Mouse (Mus musculus) B cell, adult 2 months (primary cell): ENCODE results near the gene Fxn.
A peak's percentile ranks its signal among the peaks of the same experiment; 100 is the strongest.
"Not testable (repeated sequence)": the region's sequence is repeated elsewhere in the genome, so short reads cannot be mapped to it uniquely, and the experiment has no call there.

Experiments used
- DNase-seq, 2 experiments: peaks; one replicate each; pipeline ENCODE4 v3.0.0; 2022

The Fxn gene

DNA sequence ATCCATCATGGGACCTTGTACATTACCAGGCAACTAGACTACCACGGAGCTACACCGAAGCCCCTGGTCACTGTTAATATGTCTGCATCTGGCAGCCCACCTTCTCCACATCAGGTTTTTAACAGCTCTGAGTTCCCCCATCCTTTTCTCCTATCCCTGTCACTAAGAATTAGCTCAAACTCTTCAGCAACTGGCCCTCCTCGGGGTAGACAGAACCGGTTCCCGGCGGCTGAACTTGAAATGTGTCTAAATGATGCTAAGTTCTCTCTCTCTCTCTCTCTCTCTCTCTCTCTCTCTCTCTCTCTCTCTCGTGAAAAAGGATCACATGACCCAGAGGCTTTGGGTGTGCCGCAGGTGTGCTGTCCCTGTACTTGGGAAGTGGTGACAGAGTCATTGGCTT is 39.1 kb downstream of the Fxn start:
- no peak for DNase-seq

DNA sequence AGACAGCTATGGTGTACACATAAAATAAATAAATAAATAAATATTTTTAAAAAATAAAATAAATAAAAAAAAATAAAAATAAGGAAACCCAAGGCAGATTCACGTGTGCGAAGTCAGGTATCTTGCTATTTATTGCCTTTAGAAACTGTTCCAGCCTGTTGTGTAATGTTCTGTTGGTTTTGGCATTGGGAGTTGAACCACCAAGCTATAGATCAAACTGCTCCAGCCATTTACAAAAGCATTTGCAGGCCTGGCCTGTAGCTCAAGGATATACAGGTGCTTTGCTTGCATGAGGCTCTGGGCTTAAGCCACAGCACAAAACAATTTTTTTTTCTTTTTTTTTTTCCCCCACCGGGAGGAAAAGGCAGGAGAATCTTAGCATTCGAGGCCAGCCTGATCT is 42.4 kb downstream of the Fxn start:
- no peak for DNase-seq

DNA sequence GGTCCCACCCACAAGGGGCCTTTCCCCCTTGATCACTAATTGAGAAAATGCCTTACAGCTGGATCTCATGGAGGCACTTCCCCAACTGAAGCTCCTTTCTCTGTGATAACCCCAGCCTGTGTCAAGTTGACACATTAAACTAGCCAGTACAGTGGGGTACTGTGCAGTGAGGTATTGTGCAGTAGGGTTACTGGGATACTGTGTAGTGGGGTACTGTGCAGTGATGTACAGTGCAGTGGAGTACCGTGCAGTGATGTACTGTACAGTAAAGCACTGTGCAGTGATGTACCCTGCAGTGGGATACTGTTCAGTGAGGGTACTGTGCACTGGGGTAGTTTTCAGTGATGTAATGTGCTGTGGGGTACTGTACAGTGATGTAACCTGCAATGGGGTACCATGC is 48.0 kb downstream of the Fxn start:
- DNase-seq = not testable (repeated sequence)

DNA sequence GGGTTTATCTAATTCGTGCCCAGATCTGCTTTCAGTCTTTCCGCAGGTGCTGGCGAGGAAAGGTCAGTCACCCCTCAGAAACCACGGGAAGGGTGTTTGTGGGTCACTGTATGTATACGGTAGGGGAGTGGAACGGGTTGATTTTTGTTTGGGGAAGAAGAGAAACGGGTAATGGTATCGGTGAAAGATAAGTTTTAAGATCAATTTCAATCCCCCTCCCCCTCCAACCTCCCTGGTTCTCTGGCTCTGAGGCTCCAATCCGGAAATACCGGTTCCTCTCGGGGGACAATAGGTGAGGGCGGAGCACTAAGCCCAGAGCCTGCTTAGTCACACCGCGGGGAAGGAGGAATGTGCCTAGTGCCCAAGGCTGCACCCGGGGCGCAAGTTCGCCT is 55.1 kb downstream of the Fxn start:
- peak; percentile 34 to 36 for DNase-seq

DNA sequence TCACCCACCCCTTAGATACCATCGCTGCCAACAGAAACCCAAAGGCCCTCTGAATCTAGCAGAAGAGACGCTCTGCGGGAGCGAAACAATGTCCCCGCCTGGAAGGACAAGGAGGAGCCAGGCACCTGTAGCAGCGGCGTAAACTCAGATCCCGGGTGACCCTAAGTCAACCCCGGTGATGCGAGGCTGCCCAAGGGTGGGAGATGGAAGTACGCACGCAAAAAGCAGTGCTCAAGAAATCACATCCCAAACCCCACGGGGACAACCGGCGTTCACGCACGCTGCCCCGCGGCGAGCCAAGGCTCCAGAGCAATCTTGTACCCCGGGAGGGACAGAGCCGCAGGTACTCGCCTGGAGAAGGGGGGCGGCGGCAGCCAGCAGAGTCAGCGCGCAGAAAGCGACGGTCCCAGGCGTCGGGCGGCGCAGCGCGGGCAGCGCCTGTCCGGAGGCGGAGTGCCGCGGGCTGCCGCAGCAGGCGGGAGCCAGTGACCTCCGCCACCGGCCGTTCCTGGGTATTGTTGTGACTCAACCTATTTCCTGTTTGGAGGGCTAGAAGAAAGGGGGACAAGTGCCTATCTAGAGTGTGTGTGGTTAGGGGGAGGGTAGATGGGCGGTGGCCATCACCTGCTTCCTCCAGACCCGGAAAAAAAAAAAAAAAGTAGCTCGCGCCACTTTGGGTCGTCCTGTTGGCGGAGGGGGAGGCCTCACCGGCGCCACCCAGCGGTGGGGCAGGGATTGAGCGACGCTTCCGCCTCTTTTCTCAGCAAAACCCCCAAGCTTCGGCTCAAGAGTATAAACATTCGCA is 55.7 kb downstream of the Fxn start, which contains the start of gene Tjp2:
TSS of gene Tjp2 (minus strand) at position 531 of the 805 bp plus-strand sequence.
- DNase-seq = peak; percentile 59 to 65

DNA sequence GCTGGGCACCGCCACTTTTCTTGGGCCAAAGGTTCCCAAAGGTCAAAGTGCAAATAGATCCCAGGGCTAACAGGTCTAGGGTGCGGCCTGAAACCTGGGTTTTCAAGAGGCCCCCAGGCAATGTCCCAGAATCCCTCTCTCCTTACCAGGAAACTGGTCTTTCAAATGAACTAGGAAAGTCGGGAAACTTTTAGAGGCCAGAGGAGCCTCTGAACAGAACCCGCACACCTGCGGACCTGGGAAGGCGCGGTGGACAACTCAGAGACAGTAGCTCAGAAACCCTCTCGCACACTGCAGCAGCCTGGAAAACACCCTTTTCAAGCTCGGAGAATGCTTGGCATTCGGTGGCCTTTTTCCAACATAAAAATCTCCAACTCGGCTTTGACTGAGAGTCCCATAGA is 56.6 kb downstream of the Fxn start:
- no peak for DNase-seq

DNA sequence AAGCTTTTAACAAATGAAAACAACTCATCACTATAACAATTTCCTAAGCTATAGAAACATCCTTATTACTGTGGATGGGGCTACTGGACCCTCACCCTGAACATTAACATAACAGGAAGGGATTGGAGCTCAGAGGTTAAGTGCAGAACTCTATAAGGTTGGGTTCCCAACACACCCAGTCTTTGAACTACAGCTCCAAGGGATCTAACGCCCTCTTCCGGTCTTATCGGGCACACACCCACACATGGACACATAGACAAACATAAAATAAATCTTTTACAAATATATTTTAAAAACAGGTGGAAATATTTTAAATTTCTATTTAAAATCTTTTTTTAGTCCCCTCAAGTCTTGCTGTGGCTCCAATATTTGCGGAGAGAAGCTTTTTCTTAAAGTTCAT is 59.0 kb downstream of the Fxn start:
- no peak for DNase-seq

DNA sequence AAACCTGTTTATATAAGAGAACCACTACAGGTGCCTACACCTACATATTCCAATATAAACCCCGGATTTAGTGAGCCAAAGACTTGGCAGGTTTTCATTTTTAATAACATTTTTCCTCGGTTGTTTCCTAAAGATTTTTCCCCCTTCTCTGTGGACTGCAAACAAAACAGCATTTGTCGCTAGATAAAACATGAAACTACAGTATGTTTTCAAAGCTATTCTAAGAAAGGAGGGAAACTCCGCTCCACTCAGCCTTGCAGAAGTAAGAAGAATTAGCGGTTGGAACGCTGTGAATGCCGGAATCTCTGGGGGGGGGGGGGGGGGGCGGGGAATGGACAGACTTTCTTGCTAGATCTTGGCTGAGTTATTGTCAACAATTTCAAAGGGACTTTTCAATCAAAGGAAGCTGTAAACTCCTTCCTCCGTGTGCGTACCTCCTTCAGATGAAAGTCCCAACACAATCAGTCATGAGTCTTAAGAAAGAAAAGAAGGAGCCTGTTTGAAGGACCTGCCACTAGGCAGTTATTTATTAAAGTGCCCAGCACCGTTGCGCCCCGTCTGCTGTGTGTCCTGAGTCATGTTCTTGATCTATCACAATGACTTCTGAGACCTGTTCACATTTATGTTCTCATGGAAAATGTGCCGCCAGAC is 59.5 kb downstream of the Fxn start:
- DNase-seq = no peak

DNA sequence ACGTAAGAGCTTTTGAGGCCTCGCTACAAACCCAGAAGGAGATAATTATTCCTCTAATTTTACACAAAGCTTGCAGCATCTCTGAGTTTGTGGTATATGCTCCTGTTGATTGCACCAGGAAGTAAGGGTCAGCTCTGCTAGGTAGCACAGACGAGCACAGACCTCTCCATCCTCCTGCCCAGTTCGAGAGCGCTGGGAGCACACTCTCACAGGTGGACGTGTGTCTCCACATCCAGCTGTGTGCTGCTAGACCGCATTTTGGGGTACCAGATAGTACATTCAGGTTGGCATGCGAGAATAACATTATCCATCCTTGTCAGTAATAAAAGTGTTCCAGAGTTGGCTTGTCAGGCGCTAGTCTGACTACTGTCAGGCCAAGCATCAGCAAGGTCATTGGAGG is 61.4 kb downstream of the Fxn start:
- no peak for DNase-seq

DNA sequence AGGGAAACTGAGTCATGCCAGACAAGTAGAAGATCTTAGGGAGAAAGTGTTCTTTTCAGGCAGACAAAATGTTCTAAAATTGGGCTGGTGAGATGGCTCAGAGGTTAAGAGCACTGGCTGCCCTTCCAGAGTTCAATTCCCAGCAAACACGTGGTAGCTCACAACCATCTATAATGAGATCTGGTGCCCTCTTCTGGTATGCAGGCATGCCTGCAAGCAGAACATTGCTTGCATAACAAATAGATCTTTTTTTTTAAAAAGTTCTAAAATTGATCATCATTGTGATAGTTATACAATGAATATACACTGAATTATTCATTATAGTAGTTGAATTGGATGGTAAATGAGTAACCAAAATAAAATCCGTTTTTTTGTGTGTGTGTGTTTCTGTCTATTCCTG is 62.1 kb downstream of the Fxn start:
- DNase-seq = peak; percentile 12 to 17

DNA sequence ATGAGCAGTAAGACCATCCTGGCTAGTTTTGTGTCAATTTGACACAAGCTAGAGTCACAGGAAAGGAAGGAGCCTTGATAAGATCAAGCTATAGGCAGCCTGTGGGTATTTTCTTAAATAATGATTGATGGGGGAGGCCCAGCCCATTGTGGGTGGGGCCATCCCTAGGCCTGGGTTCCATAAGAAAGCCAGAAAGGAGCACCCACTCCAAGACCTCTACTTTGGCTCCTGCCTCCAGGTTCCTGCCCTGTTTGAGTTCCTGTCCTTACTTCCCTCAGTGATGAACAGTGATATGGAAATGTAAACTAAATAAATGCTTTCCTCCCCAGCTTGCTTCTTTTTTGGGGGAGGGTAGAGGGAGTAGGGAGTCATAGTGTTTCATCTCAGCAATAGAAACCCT is 62.6 kb downstream of the Fxn start:
- no peak for DNase-seq

DNA sequence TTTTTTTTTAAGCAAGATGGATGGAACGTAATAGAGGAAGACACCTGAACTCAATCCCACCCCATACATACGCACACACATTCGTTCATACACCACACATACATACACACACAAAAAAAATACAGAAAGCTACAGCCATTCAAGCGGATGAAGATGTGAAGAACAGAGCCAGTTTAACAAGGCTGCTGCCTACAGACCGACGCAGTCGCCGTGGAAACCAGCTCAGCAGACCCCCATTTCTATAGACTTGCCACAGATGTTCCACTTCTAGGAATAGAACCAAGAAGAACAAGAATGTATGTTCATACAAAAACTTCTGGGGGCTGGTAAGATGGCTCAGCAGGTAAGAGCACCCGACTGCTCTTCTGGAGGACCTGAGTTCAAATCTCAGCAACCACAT is 63.6 kb downstream of the Fxn start:
- DNase-seq = no peak

DNA sequence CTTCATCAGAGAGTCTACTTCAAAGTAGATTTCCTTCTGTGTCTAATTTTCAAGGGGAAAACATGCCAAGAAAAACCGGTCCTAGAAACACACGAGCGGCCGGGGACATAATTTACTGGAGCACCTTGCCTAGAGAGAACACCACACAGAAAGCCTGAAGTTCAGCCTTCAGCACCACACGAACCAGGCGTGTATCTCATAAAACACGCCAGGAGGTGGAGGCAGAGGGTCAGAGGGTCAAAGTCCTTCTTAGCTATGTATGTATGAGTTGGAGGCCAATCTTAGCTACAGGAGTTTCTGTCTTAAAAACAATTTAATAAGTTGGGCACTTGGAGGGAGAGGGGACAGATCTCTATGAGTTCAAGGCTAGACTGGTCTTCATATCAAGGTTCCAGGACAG is 65.5 kb downstream of the Fxn start:
- no peak for DNase-seq

DNA sequence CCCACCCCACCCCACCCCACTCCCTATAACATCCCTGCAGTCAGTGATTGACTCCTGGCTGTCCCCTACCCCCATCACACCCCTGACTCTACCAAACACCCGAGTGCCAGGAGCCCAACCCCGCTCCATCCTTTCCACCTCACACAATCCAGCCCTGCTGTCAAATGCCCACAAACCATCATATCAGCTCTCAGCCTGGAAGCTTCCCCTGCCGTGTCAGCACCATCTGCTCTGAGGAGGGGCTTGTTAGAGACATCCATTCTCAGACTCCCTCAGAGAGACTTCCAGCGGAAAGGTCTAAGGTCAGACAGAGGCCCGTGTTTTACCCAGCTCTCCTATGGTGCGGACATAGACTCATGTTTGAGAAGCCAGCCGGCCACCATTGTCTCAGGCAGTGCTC is 67.1 kb downstream of the Fxn start:
- DNase-seq = no peak

DNA sequence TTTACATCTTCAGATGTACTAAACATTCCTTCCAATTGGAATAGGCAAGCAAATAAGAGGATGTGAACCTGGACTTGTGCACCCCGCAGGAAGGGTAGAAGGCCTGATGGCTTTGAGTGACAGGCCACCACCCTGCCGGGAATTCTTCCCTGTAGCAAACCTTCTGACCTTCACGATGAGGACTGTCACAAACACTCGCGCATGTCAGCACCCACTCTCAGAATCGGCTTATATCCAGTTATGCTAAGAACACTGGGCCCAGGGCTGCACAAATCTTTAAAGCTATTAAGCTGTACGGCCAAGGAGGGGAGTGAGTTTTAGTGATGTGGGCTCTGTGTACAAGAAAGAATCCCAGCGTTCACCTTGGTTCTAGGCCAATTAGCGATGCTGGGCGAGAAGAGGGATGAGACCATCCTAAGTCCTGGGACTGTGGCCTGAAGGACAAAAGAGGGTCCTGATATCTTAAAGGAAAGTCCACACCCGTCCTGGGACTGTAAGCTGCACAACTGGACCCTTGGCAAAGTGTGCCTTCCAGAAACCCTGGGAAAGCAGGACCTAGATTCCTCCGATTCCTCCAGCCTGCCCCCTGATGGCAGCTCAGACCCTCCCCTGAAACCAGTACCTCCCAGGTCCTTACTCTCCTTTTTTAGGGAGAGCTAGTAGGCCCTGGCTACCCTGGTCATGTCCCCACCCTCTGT is 67.7 kb downstream of the Fxn start:
- no peak for DNase-seq
